Mouse (Mus musculus): Measurements from ENCODE around the gene Tas2r143. TPM values are rescaled to one million over a fixed set of nuclear protein-coding genes. Genes with fewer than 3 reads are reported as not detected.

Gene Tas2r143
- polyA plus RNA-seq, 1 experiment from 2014 or later = not detected

- H3K36me3 ChIP-seq (ENCODE audit: control insufficient read depth, insufficient read depth) = peaks cover 50% of the 10 kb centered on the region
- H3K9me3 ChIP-seq (replicated peaks; ENCODE audit: control insufficient read depth, low read length) = no peaks in the 10 kb centered on the region
- WGBS = 86% methylated on average over 5 of the region's 5 CpGs
- peaks cover 80% of the 10 kb centered on the region for H3K4me1 ChIP-seq (ENCODE audit: control insufficient read depth, insufficient read depth, low read length)
- H3K27me3 ChIP-seq (ENCODE audit: control insufficient read depth, insufficient read depth, low read length) = no peaks in the 10 kb centered on the region
- H3K9ac ChIP-seq (ENCODE audit: low read length) = no peak overlapping the region
- H3K4me2 ChIP-seq (ENCODE audit: low read depth, low read length) = no peak overlapping the region
- H3K4me3 ChIP-seq (ENCODE audit: low read length) = no peak overlapping the region
- no peak for ATAC-seq (replicated peaks; ENCODE audit: extremely low read depth, insufficient read depth, low FRiP score)
- no peak overlapping the region for H3K27ac ChIP-seq (ENCODE audit: low read length)
Observed at GRCm38 (mm10) chr6:42356913-42357312, 43.1 kb upstream of the Tas2r143 start.

DNA sequence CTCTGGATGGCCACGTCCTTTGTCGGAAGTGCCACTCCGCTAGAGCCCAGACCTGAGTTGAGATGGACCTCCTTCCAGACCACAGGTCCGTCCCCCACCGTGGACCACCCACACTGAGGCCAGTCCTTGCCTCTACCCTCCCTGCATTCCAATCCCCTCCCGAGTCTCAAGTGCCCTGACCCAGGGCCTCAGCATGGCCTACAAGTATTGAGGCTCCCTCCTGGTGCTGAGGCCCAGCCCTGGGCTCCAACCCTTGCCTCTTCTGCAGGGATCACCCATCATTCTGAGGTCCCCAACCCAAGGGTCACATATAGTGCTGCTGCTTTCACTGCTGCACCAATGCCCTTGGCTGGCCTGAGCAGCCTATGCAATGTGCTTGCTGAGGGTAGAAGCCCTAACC lies 42.1 kb upstream of the Tas2r143 start:
- no peak for ATAC-seq (replicated peaks; ENCODE audit: extremely low read depth, insufficient read depth, low FRiP score)
- H3K36me3 ChIP-seq (ENCODE audit: control insufficient read depth, insufficient read depth) = peaks cover 50% of the 10 kb centered on the region
- H3K4me1 ChIP-seq (ENCODE audit: control insufficient read depth, insufficient read depth, low read length) = peaks cover 80% of the 10 kb centered on the region

DNA sequence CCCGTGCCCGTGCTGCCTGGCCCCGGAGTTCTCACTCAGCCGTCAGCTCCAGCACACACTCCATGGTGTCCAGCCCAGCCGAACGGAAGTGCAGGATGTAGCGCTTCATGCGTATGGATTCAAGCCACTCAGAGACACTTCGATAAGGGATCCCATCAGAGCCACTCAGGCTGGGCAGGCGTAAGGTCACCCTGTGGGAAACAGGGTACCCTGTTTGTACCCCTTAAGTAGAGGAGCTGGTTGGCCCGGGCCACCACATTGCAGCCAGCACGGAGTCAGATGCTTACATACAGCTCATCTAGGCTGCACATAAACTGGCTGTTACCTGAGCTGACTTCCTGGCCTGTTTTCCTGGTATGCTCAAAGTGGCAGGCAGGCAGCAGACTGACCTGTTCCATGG lies 41.1 kb upstream of the Tas2r143 start:
- H3K36me3 ChIP-seq (ENCODE audit: control insufficient read depth, insufficient read depth) = peaks cover 45% of the 10 kb centered on the region
- no peak for ATAC-seq (replicated peaks; ENCODE audit: extremely low read depth, insufficient read depth, low FRiP score)

More for the DNA sequence above, 42.1 kb upstream of the Tas2r143 start:
- Histone ChIP-seq H3K4me3 (ENCODE audit: low read length) (no peak overlapping the region), H3K27ac (ENCODE audit: low read length) (peak overlapping the region; percentile 54), H3K9me3 (replicated peaks; ENCODE audit: control insufficient read depth, low read length) (no peaks in the 10 kb centered on the region), H3K9ac (ENCODE audit: low read length) (no peak overlapping the region), H3K27me3 (ENCODE audit: control insufficient read depth, insufficient read depth, low read length) (no peaks in the 10 kb centered on the region), H3K4me2 (ENCODE audit: low read depth, low read length) (no peak overlapping the region)
- WGBS = 49% methylated on average over 6 of the region's 6 CpGs

GRCm38 (mm10) chr6:42359364-42360147 lies 40.5 kb upstream of the Tas2r143 start:
- Histone ChIP-seq H3K36me3 (ENCODE audit: control insufficient read depth, insufficient read depth) (peaks cover 45% of the 10 kb centered on the region), H3K4me3 (ENCODE audit: low read length) (no peak overlapping the region), H3K9ac (ENCODE audit: low read length) (no peak overlapping the region), H3K9me3 (replicated peaks; ENCODE audit: control insufficient read depth, low read length) (no peaks in the 10 kb centered on the region), H3K4me2 (ENCODE audit: low read depth, low read length) (no peak overlapping the region), H3K27me3 (ENCODE audit: control insufficient read depth, insufficient read depth, low read length) (no peaks in the 10 kb centered on the region), H3K4me1 (ENCODE audit: control insufficient read depth, insufficient read depth, low read length) (peaks cover 66% of the 10 kb centered on the region), H3K27ac (ENCODE audit: low read length) (peak overlapping the region; percentile 80)
- peak; percentile 42; the same call in 1 of the 2 replicates for ATAC-seq (replicated peaks; ENCODE audit: extremely low read depth, insufficient read depth, low FRiP score)
- 37% methylated on average over 9 of the region's 9 CpGs for WGBS

More for the DNA sequence above, 41.1 kb upstream of the Tas2r143 start:
- Histone ChIP-seq H3K9ac (ENCODE audit: low read length) (peak overlapping the region; percentile 28; the same call in 1 of the 2 replicates), H3K27me3 (ENCODE audit: control insufficient read depth, insufficient read depth, low read length) (no peaks in the 10 kb centered on the region), H3K4me1 (ENCODE audit: control insufficient read depth, insufficient read depth, low read length) (peaks cover 73% of the 10 kb centered on the region), H3K9me3 (replicated peaks; ENCODE audit: control insufficient read depth, low read length) (no peaks in the 10 kb centered on the region), H3K4me3 (ENCODE audit: low read length) (no peak overlapping the region), H3K4me2 (ENCODE audit: low read depth, low read length) (no peak overlapping the region), H3K27ac (ENCODE audit: low read length) (peak overlapping the region; percentile 80)
- 64% methylated on average over 12 of the region's 12 CpGs for WGBS

- ATAC-seq (replicated peaks; ENCODE audit: extremely low read depth, insufficient read depth, low FRiP score) = no peak
- Histone ChIP-seq H3K36me3 (ENCODE audit: control insufficient read depth, insufficient read depth) (peaks cover 41% of the 10 kb centered on the region), H3K9me3 (replicated peaks; ENCODE audit: control insufficient read depth, low read length) (no peaks in the 10 kb centered on the region), H3K4me2 (ENCODE audit: low read depth, low read length) (no peak overlapping the region), H3K27ac (ENCODE audit: low read length) (peak overlapping the region; percentile 80), H3K4me3 (ENCODE audit: low read length) (no peak overlapping the region), H3K9ac (ENCODE audit: low read length) (no peak overlapping the region), H3K4me1 (ENCODE audit: control insufficient read depth, insufficient read depth, low read length) (peaks cover 58% of the 10 kb centered on the region), H3K27me3 (ENCODE audit: control insufficient read depth, insufficient read depth, low read length) (no peaks in the 10 kb centered on the region)
- 78% methylated on average over 6 of the region's 6 CpGs for WGBS
Observed at GRCm38 (mm10) chr6:42360231-42360840, 39.7 kb upstream of the Tas2r143 start.

DNA sequence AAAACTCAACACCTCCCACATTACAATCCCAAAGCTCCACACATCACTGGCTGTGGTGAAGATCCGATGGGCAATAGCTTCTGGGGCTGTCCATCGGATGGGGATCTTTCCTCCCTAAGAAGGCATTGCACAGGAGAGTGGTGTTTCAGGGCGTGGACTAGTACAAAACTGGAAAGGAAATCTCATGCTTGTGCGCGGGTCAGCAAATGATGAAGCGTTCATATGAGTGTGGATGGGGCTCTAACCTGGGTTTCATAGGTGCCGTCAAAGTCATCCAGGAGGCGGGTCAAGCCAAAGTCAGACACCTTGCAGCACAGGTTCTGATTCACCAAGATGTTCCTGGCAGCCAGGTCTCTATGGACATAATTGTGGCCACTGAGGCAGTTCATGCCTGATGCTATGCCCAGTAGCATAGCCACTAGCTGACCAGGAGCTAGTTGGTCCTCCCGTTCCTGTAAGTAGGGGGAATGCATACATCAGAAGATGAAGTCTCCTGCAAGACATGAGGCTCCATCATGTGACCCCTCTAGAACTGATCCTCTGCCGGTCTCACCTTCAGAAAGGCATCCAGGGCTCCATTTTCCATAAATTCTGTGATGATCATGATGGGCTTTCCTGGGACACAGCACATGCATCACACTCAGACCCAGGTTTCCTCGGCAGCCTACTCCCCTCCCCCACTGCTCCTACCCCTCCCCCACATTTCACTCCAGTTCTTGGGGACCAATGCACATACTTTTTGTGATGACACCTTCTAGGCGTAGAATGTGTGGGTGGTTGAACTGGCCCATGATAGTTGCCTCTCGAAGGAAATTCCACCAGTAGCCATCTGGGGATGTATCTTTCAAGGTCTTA lies 38.8 kb upstream of the Tas2r143 start:
- H3K4me2 ChIP-seq (ENCODE audit: low read depth, low read length) = no peak overlapping the region
- H3K27me3 ChIP-seq (ENCODE audit: control insufficient read depth, insufficient read depth, low read length) = no peaks in the 10 kb centered on the region
- no peak for ATAC-seq (replicated peaks; ENCODE audit: extremely low read depth, insufficient read depth, low FRiP score)
- no peaks in the 10 kb centered on the region for H3K9me3 ChIP-seq (replicated peaks; ENCODE audit: control insufficient read depth, low read length)
- peaks cover 55% of the 10 kb centered on the region for H3K4me1 ChIP-seq (ENCODE audit: control insufficient read depth, insufficient read depth, low read length)
- H3K4me3 ChIP-seq (ENCODE audit: low read length) = no peak overlapping the region
- H3K36me3 ChIP-seq (ENCODE audit: control insufficient read depth, insufficient read depth) = peaks cover 34% of the 10 kb centered on the region
- H3K27ac ChIP-seq (ENCODE audit: low read length) = no peak overlapping the region
- H3K9ac ChIP-seq (ENCODE audit: low read length) = no peak overlapping the region
- WGBS = 85% methylated on average over 13 of the region's 13 CpGs

- Histone ChIP-seq H3K27ac (ENCODE audit: low read length) (peak overlapping the region; percentile 43), H3K9me3 (replicated peaks; ENCODE audit: control insufficient read depth, low read length) (no peaks in the 10 kb centered on the region), H3K9ac (ENCODE audit: low read length) (no peak overlapping the region), H3K27me3 (ENCODE audit: control insufficient read depth, insufficient read depth, low read length) (no peaks in the 10 kb centered on the region), H3K4me2 (ENCODE audit: low read depth, low read length) (no peak overlapping the region), H3K36me3 (ENCODE audit: control insufficient read depth, insufficient read depth) (peaks cover 26% of the 10 kb centered on the region), H3K4me1 (ENCODE audit: control insufficient read depth, insufficient read depth, low read length) (peaks cover 47% of the 10 kb centered on the region), H3K4me3 (ENCODE audit: low read length) (no peak overlapping the region)
- ATAC-seq (replicated peaks; ENCODE audit: extremely low read depth, insufficient read depth, low FRiP score) = no peak
- 42% methylated on average over 1 of the region's 1 CpGs for WGBS
Observed at GRCm38 (mm10) chr6:42362074-42362473, 38.0 kb upstream of the Tas2r143 start.

DNA sequence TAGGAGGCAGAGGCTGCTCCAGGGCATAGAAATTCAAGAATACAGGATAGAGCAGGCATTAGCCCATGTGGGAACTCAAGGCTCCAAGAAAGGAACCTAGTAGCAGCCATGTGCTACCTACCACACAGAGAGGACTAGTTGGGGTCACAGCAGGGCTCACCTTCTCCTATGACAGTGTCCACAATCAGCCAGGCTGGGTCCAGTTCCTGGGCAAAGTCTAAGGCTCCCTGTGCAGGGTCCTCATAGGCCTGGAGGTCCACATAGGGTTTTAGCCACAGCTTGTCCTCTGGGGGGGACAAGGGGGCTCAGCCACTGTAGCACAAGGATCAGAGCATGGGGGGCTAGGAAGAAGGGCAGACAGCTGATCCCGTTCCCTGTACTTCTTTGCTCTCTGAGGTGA lies 37.5 kb upstream of the Tas2r143 start:
- Histone ChIP-seq H3K36me3 (ENCODE audit: control insufficient read depth, insufficient read depth) (peaks cover 22% of the 10 kb centered on the region), H3K4me1 (ENCODE audit: control insufficient read depth, insufficient read depth, low read length) (peaks cover 43% of the 10 kb centered on the region), H3K4me2 (ENCODE audit: low read depth, low read length) (no peak overlapping the region), H3K9me3 (replicated peaks; ENCODE audit: control insufficient read depth, low read length) (no peaks in the 10 kb centered on the region), H3K9ac (ENCODE audit: low read length) (no peak overlapping the region), H3K27me3 (ENCODE audit: control insufficient read depth, insufficient read depth, low read length) (no peaks in the 10 kb centered on the region), H3K4me3 (ENCODE audit: low read length) (no peak overlapping the region), H3K27ac (ENCODE audit: low read length) (peak overlapping the region; percentile 43)
- 64% methylated on average over 1 of the region's 1 CpGs for WGBS
- ATAC-seq (replicated peaks; ENCODE audit: extremely low read depth, insufficient read depth, low FRiP score) = no peak
